Mouse (Mus musculus) liver, embryonic 14.5 days (tissue): ENCODE measurements around the gene Platr17.

Source experiments
- CTCF ChIP-seq: IDR thresholded peaks from 2 replicates; pipeline ENCODE4 v1.5.1; 2016; ENCODE audit warnings: antibody characterized with exemption, low read depth, control low read depth
- EP300 ChIP-seq: IDR thresholded peaks from 2 replicates; pipeline ENCODE4 v1.6.1; 2016; ENCODE audit warnings: antibody characterized with exemption, low read depth

GRCm38 (mm10) chr17:33932970-33933369 is 28.0 kb downstream of the Platr17 start:
- TF ChIP-seq CTCF (no peak), EP300 (no peak)
